Mouse (Mus musculus) heart, embryonic 11.5 days (tissue): Measurements from ENCODE around the gene Alcam. TPM values are rescaled to one million over a fixed set of nuclear protein-coding genes. Genes with fewer than 3 reads are reported as not detected.
A peak's percentile ranks its signal among the peaks of the same experiment; 100 is the strongest.

ENCODE experiments used
- ATAC-seq: fragments of 200-750 bp; cut with Nextera tagmentation; replicated peaks from 2 replicates; pipeline ENCODE4 v1.8.0; 2017; ENCODE audit warnings: moderate library complexity; ENCODE audit not compliant: insufficient number of reproducible peaks, low FRiP score, low TSS enrichment
- H3K27ac ChIP-seq: fragments of 300-500 bp; sonication (generic); 2 replicates; pipeline ENCODE4 v1.5.1; 2014; ENCODE audit warnings: mild to moderate bottlenecking, low read depth, low read length
- H3K27me3 ChIP-seq: fragments of 300-500 bp; sonication (generic); 2 replicates; pipeline ENCODE4 v1.6.1; 2014; ENCODE audit warnings: mild to moderate bottlenecking, low read length, mixed read lengths; ENCODE audit not compliant: control insufficient read depth, insufficient read depth
- H3K36me3 ChIP-seq: fragments of 300-500 bp; sonication (generic); 2 replicates; pipeline ENCODE4 v1.6.1; 2014; ENCODE audit warnings: mild to moderate bottlenecking, low read length, moderate library complexity, mixed read lengths; ENCODE audit not compliant: control insufficient read depth, insufficient read depth
- H3K4me1 ChIP-seq: fragments of 300-500 bp; sonication (generic); 2 replicates; pipeline ENCODE4 v1.6.1; 2014; ENCODE audit warnings: low read length; ENCODE audit not compliant: control insufficient read depth, insufficient read depth
- H3K4me2 ChIP-seq: fragments of 300-500 bp; sonication (generic); 2 replicates; pipeline ENCODE4 v1.6.1; 2014; ENCODE audit warnings: mild to moderate bottlenecking, moderate library complexity
- H3K4me3 ChIP-seq: fragments of 300-500 bp; sonication (generic); 2 replicates; pipeline ENCODE4 v1.5.1; 2014; ENCODE audit warnings: low read depth, low read length
- H3K9ac ChIP-seq: fragments of 300-500 bp; sonication (generic); 2 replicates; pipeline ENCODE4 v1.6.1; 2014; ENCODE audit warnings: mild to moderate bottlenecking, low read depth, low read length, moderate library complexity
- H3K9me3 ChIP-seq: fragments of 300-500 bp; sonication (generic); replicated peaks from 2 replicates; pipeline ENCODE4 v1.6.1; 2016; ENCODE audit warnings: low read length; ENCODE audit not compliant: control insufficient read depth
- WGBS: fragments of 180-500 bp; shearing (Covaris S2); extraction: QIAGEN DNeasy Blood & Tissue Kit; methylation state at CpG from one replicate; pipeline ENCODE4 v1.1.7; 2014; ENCODE audit not compliant: insufficient replicate concordance; 5-methylcytosine and 5-hydroxymethylcytosine counted together
- polyA plus RNA-seq: library from polyadenylated mRNA; unstranded; fragments of >200 nt; fragmentation: Nextera tagmentation; extraction: Ambion mirVana; gene quantifications from 2 replicates; pipeline ENCODE4 v1.2.1, GENCODE M21; 2014

Gene Alcam
- polyA plus RNA-seq, 1 experiment from 2014 or later: 42.3 TPM

DNA sequence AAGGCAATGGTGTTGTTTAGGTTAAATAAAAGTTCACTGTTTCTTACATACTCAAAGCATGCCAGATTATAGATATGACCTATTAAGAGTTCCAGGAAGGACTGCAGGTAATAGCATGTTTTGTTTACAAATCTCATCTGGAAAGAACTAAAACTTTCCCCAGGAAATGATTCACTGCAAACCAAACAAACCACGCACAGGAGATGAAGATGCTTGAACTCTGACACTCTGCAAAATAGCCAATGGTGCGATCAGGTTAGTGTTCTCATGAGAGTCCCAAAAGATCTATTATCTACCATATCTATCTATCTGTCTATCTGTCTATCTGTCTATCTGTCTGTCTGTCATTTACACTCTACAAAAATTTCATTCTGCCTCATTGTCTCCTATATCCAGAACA is 124.5 kb downstream of the Alcam start:
- H3K36me3 ChIP-seq: no peaks in the 10 kb centered on the region

DNA sequence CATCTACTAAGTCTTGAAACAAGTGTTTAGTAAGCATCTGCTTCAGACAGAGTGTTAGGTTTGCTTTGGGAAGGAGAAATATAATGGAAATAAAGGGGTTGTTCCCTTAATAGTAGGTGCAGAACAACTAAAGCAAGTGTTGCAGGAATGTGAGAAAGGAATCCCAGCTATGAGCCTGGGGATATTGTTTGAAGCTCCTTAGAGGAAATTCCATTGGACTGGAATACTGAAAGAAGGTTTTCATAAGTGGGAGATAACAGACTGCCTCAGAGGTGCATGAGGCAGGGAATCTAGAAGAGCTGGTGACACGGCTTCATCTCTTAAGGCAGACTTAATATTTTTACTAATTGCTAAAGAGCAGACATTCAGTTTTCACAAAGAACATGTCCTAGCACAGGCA is 134.6 kb downstream of the Alcam start:
- Histone ChIP-seq H3K36me3 (no peaks in the 10 kb centered on the region), H3K27me3 (no peaks in the 10 kb centered on the region), H3K27ac (no peak overlapping the region), H3K4me2 (no peak overlapping the region), H3K4me1 (no peaks in the 10 kb centered on the region), H3K4me3 (no peak overlapping the region), H3K9me3 (no peaks in the 10 kb centered on the region), H3K9ac (no peak overlapping the region)
- 13% methylated on average over 1 of the region's 1 CpGs for WGBS
- ATAC-seq: no peak

More for the DNA sequence above, 124.5 kb downstream of the Alcam start:
- 61% methylated on average over 2 of the region's 2 CpGs for WGBS
- no peak for ATAC-seq
- Histone ChIP-seq H3K27me3 (no peaks in the 10 kb centered on the region), H3K9me3 (no peaks in the 10 kb centered on the region), H3K4me1 (peaks cover 4% of the 10 kb centered on the region; the same call in 1 of the 2 replicates), H3K9ac (no peak overlapping the region), H3K27ac (no peak overlapping the region), H3K4me2 (no peak overlapping the region), H3K4me3 (no peak overlapping the region)

DNA sequence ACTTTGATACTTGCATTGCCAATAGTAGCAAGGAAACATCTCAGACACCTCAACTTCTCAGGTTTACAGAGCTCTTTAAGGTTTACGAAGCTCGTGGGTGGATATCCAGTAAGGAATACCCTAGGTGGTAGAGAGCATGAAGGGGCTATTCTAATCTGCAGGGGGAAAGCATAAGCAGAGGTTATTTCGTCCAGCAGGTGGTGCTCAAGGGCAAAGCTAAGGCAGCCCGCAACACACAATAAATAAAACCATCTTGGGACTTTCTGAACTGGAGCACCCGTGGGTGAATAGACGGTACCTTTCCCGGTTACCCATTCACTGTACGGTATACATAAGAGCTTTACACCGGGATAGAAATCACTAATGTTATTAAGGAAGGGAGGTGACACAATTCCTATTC is 142.8 kb downstream of the Alcam start:
- WGBS: 16% methylated on average over 9 of the region's 9 CpGs
- H3K4me2 ChIP-seq: peak overlapping the region; percentile 54
- no peak for ATAC-seq
- no peak overlapping the region for H3K9ac ChIP-seq
- no peaks in the 10 kb centered on the region for H3K9me3 ChIP-seq
- no peaks in the 10 kb centered on the region for H3K4me1 ChIP-seq
- no peak overlapping the region for H3K27ac ChIP-seq
- 0 out of 2 replicates have a peak overlapping the region, but pooled peaks have one; percentile 23 for H3K4me3 ChIP-seq
- no peaks in the 10 kb centered on the region for H3K36me3 ChIP-seq
- H3K27me3 ChIP-seq: no peaks in the 10 kb centered on the region

DNA sequence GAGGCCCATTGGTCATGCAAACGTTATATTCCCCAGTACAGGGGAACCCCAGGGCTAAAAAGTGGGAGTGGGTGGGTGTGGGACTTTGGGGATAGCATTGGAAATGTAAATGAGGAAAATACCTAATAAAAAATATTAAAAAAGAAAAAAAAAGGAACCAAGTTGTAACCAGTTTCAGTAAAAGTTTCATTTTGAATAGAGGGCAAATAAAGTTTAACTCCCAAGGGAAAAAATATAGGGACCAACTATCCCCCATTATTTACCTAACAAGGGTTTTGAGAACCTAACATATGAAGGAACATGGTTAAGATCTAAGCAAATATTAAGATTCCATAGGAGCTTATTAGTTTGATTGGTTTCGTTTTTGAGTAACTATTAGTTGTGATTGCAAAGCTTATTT is 146.9 kb downstream of the Alcam start:
- WGBS: 71% methylated on average over 2 of the region's 2 CpGs
- H3K9ac ChIP-seq: no peak overlapping the region
- H3K27ac ChIP-seq: no peak overlapping the region
- no peak overlapping the region for H3K4me2 ChIP-seq
- H3K9me3 ChIP-seq: no peaks in the 10 kb centered on the region
- H3K4me3 ChIP-seq: no peak overlapping the region
- H3K27me3 ChIP-seq: no peaks in the 10 kb centered on the region
- no peaks in the 10 kb centered on the region for H3K4me1 ChIP-seq
- no peaks in the 10 kb centered on the region for H3K36me3 ChIP-seq
- no peak for ATAC-seq

DNA sequence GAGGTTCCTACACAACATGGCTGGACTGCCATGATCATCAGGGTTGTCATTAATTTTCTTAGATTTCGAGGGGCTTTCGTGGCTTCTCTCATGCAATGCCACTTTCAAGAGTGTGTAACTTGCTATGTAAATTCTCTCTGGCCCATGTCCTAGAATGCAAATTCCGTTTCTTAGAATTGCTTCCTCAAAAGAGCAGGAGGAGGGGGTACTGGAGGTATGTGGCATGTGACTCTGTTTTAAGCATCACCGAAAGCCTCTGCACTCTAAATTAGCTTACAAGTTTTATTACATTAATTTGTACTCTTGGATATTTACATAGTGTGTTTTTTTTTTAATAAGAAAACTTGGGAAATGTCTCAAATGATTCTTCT is 150.4 kb downstream of the Alcam start:
- H3K27me3 ChIP-seq: no peaks in the 10 kb centered on the region
- no peaks in the 10 kb centered on the region for H3K4me1 ChIP-seq
- ATAC-seq: no peak
- no peak overlapping the region for H3K9ac ChIP-seq
- H3K36me3 ChIP-seq: no peaks in the 10 kb centered on the region
- H3K4me2 ChIP-seq: no peak overlapping the region
- no peak overlapping the region for H3K27ac ChIP-seq
- 85% methylated on average over 4 of the region's 4 CpGs for WGBS
- H3K4me3 ChIP-seq: no peak overlapping the region
- H3K9me3 ChIP-seq: no peaks in the 10 kb centered on the region

DNA sequence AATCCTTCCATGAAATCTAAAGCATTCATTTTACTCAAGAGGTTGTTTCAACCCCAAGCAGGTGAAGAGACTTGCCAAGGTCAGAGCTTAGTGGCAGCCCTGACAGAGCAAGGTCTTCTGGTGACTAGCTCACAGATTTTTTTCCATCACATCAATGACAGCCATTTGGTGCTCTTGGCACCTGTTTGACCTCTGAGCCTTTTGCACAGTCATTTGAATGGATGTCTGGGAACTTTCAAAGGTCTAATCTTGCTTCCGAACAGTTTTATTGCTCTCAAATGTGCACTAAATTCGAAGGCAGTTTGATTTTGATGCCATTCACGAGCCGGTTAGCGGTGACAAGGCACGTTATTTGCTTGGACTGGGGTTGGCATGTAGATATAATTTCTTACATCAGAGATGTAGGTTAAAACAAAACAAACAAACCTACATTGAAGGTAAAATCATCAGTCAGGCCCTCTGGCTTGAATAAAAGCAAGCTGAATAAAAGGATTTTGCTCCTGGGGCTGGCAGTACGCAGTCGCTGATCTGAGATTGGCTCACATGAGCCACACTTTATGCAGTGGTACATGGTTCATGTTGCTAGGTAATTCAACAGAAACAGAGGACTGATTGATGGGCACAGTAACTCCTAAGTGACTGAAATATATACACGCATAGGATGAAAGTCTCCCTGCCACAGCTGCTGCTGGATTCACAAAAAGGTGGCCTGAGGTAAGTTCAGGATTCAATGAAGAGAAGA is 150.9 kb downstream of the Alcam start:
- no peak for ATAC-seq
- no peaks in the 10 kb centered on the region for H3K27me3 ChIP-seq
- H3K4me2 ChIP-seq: no peak overlapping the region
- no peaks in the 10 kb centered on the region for H3K9me3 ChIP-seq
- H3K36me3 ChIP-seq: no peaks in the 10 kb centered on the region
- WGBS: 82% methylated on average over 9 of the region's 9 CpGs
- no peak overlapping the region for H3K4me3 ChIP-seq
- H3K4me1 ChIP-seq: no peaks in the 10 kb centered on the region
- no peak overlapping the region for H3K27ac ChIP-seq
- no peak overlapping the region for H3K9ac ChIP-seq

DNA sequence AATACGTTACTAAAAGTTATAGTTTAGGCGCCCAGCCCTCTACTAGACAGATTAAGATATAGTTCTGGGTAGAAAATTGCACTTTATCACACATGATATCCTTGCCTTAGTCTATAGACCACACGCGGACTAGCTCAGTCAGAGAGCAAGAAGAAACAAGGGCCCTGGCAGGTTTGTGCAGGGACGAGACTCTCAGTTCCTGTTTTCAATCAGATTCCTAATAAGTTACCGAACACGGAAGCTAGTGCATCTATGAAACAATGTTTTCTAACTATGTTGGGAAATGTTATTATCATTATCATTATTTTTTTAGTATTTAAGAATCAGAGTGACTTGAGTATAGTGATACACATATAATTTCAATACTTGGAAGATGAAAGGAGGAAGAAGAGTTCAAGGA is 152.1 kb downstream of the Alcam start:
- no peaks in the 10 kb centered on the region for H3K9me3 ChIP-seq
- H3K27ac ChIP-seq: no peak overlapping the region
- H3K4me3 ChIP-seq: no peak overlapping the region
- no peaks in the 10 kb centered on the region for H3K4me1 ChIP-seq
- no peaks in the 10 kb centered on the region for H3K36me3 ChIP-seq
- no peaks in the 10 kb centered on the region for H3K27me3 ChIP-seq
- WGBS: 81% methylated on average over 7 of the region's 7 CpGs
- no peak overlapping the region for H3K4me2 ChIP-seq
- H3K9ac ChIP-seq: no peak overlapping the region
- ATAC-seq: no peak

DNA sequence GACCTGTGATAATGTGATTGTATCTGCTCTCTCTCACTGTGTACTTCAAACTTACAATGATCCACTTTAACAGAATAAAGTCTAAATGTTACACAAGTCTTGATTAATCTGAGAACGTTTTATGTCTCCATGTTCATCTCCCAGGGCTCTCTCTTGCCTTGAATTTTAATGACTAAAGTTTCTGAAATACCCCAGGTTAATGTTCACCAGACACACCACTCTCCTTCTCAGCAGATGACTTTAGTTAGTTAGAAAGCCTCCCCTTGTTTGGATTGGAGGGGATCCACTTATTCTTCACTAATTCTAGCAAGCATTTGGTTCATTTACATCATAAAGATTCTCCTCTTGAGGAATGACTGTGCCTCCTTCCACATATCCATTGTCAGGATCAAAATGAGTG is 157.5 kb downstream of the Alcam start:
- H3K27me3 ChIP-seq: no peaks in the 10 kb centered on the region
- 61% methylated on average over 1 of the region's 1 CpGs for WGBS
- no peak overlapping the region for H3K9ac ChIP-seq
- H3K4me1 ChIP-seq: 0 out of 2 replicates have a peak, but pooled peaks cover 2% of the 10 kb centered on the region
- H3K4me3 ChIP-seq: no peak overlapping the region
- H3K9me3 ChIP-seq: no peaks in the 10 kb centered on the region
- no peaks in the 10 kb centered on the region for H3K36me3 ChIP-seq
- H3K4me2 ChIP-seq: no peak overlapping the region
- ATAC-seq: no peak
- H3K27ac ChIP-seq: no peak overlapping the region

DNA sequence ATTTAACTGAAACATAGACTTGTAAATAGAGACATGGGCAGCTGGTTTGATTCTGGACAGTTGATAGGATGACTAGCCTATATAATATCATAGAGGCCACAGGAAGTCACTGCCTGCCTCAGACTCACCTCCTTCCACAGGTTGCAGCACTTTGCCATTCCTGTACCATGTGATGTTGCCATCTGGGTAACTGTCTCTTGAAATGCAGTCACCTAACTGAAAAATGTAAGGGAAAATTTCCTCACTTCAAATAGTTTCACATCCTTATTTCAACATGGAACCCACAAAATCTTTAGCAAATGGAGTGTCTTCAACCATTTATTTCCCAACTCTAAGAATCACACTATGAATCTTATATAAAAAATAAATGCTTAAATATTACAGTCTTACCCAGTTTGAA is 158.3 kb downstream of the Alcam start:
- H3K9ac ChIP-seq: no peak overlapping the region
- 0 out of 2 replicates have a peak, but pooled peaks cover 2% of the 10 kb centered on the region for H3K4me1 ChIP-seq
- no peaks in the 10 kb centered on the region for H3K27me3 ChIP-seq
- no peak overlapping the region for H3K27ac ChIP-seq
- ATAC-seq: no peak
- H3K4me2 ChIP-seq: no peak overlapping the region
- no peak overlapping the region for H3K4me3 ChIP-seq
- no peaks in the 10 kb centered on the region for H3K36me3 ChIP-seq
- no peaks in the 10 kb centered on the region for H3K9me3 ChIP-seq
